Mouse (Mus musculus) regulatory T cell (primary cell): ENCODE measurements around the gene Rsph1.

Experiments used
- in situ Hi-C: fragments of 300-600 bp; cut with MboI, MseI; formaldehyde crosslinking; loops from one replicate; pipeline ENCODE4 v1.15.1; 2025; ENCODE audit warnings: high pct_unique_total_duplicates

The Rsph1 gene

DNA sequence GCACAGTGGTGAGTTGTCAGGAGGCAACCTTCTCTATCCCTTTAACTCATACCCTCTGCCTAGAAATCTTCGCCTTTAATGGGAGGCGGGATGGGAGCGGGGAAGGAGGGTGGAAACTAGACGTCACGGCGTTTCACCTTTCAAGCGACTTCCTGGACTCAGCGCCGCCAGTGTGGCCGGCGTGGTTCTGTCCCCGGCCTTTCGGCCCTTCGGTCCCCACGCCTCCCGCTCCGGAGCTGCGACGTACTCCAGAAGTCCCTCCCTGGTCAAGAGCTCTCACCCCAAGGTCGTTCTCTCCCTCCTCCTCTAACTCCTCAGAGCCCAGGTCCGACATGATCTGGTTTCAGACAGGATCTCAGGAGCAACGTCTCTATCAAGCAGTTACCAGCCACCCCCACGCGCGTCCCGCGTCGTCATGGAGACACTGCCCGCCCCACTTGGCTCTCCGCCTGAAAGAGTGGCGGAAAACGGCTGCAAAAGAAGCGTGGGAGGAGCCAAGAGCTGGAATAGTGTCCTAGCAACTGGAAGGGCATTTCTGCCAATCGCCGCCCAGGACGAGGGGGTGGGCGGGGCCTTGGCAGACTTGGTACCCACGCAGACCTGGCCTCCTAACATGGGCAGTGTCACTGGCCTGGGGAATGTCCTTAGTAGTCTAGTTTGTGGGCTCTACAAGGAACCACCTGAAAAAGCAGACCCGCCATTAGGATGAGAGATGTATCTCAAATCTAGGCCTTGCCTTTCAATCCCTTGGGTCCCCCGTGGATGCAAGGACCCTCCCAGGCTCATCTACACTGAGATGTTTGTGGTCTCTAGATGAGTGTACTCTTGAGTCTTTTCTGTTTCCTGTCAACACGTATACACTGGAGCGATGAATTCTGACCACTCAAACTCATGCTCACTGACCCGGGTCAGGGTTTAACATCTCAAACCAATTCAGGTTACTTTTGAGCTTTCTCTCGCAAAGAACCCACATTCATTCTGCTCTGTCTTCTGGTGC is at the start of gene Rsph1:
Gene Rsph1, minus strand, starts transcription at position 462 of the 997 bp plus-strand sequence.
- in situ Hi-C loops = no loop called here

DNA sequence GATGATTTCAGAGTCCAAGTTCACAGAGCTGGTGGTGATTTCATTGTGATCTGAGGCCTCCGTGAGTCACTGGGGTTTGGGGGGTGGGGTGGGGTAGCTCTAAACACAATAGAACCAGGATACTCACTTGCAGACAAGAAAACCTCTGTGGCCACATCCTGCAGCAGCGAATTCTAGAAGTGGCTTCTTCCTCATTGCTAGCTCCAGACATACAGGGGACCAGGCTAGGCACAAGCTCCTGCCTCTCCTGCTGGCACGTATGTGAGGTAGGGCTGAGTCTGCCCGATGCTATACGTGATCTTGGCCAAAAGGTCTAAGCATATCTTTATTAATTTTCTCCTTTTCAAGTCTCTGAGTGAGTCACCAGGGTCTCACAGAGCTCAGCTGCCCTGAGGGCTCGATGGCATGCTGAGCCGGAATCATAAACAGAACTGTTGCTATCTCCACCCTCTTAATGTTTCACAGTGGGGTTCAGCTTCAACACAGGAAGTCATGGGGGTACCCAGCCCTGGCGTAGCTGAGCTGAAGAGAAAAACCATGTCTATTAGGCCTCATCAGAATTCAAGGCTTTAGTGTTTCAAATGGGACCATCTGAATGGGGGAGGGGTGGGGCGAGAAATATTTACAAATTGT is 49.2 kb upstream of the Rsph1 start:
- in situ Hi-C loops = no loop called here

GRCm38 (mm10) chr17:31325451-31326219 is 48.5 kb upstream of the Rsph1 start:
- in situ Hi-C loops = no loop called here

- in situ Hi-C loops = no loop called here
Observed at GRCm38 (mm10) chr17:31324227-31324626, 47.0 kb upstream of the Rsph1 start.

GRCm38 (mm10) chr17:31323379-31323778 is 46.2 kb upstream of the Rsph1 start:
- in situ Hi-C loops = no loop called here

DNA sequence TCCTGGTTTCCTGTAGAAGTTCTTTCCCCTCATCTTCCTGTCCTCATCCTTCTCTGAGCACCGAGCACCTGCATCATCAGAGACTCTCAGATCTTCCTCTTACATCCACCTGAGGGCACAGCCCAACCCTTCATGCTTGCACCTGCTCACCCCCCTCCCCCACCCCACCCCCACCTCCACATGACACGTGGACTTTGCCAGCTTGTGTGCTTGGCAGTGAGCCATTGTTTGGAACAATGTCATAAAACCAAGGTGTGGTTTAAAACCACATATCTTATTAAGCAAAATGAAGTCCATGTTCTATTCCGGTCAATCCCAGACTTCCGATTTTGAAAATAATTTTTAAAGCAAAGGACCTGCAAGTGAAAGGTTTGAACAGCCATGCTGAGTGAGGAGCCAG is 45.3 kb upstream of the Rsph1 start:
- in situ Hi-C loops = no loop called here

DNA sequence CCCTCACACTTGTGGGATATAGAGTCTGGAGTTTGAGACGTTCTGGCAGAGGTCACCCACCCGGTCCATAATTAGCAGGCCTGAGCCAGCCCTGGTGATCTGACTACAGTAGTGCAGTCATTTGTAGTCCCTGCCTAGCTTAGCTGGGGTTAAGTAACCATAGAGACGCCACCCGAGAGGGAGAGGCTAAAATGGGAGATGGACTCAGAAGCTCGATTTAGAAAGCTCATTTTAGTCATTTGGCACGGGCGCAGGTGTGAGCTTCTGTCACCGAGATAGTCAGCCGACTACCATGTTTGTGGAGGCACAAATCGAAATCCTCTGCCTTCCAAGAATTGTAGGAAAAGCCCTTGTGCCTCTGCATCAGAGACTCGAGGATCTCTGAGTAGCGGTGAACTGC is 44.2 kb upstream of the Rsph1 start:
- in situ Hi-C loops = no loop called here

GRCm38 (mm10) chr17:31318906-31319767 is 42.0 kb upstream of the Rsph1 start:
- in situ Hi-C loops = no loop called here

GRCm38 (mm10) chr17:31317521-31318272 is 40.5 kb upstream of the Rsph1 start:
- in situ Hi-C loops = no loop called here

DNA sequence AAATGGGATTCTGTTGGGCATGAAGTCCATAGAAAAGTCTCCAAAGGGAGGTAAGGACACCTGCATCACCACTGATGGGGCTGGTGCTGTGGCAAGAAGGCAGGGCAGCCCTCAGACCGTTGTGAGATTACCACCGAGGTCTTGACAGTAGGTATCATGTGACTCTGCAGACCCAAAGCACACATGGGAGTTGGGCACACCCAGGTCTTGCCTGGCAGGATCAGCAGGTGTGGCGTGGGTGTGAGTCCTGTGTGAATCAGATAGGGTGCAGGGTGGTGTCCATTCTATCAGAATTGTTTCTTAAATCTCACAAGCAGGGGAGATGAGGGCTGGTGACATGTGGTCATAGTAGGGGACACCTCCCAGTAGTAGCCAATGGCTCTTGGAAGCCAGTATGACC is 39.8 kb upstream of the Rsph1 start:
- in situ Hi-C loops = no loop called here

DNA sequence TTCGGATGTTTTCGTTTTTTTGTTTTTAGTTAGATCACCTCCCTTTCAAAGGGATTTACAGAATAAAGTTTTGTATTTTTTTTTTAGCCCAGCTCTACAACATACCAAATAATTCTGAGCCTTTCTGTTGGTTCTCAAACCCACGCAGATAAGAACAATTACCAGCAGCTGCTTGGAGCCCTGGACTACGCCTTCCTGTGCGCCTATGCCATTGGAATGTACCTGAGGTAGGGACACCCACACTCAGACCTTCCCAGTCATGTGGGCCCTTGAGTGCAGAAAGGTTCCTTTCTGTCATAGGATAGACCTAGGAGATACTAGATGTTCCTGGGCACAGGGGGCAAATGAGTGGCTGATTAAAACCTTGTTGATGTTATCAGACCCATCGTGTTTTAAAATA is 38.8 kb upstream of the Rsph1 start:
- in situ Hi-C loops = no loop called here

- in situ Hi-C loops = no loop called here
Observed at GRCm38 (mm10) chr17:31315046-31315792, 38.0 kb upstream of the Rsph1 start.

GRCm38 (mm10) chr17:31312648-31313047 is 35.5 kb upstream of the Rsph1 start:
- in situ Hi-C loops = no loop called here

- in situ Hi-C loops = no loop called here
Observed at GRCm38 (mm10) chr17:31311047-31311446, 33.9 kb upstream of the Rsph1 start.

DNA sequence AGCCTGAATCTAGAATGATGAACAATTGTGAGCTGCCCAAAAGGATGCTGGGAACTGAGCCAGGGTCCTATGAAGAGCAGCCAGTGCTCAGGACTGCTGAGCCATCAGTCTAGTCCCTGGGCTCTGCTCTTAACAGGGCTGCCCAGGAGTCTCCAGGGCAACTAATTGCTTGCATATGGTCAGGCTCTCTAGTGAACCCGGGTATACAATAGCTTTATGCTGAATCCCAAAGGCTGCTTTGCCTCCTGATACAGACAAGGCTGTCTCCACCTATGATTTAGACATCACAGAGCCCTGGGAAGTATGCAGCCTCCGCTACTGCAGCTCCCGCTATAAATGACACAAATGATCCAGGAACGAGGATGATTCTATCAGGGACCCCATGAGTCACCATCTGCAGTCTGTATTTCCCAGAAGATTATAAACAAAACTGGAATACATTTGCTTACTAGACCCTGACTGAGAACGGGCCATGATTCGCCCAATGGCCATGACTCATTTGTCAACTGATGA is 32.2 kb upstream of the Rsph1 start:
- in situ Hi-C loops = loop anchor here (5.0 kb wide), 1 partner anchor 62 kb away; no protein-coding TSS in a partner anchor

DNA sequence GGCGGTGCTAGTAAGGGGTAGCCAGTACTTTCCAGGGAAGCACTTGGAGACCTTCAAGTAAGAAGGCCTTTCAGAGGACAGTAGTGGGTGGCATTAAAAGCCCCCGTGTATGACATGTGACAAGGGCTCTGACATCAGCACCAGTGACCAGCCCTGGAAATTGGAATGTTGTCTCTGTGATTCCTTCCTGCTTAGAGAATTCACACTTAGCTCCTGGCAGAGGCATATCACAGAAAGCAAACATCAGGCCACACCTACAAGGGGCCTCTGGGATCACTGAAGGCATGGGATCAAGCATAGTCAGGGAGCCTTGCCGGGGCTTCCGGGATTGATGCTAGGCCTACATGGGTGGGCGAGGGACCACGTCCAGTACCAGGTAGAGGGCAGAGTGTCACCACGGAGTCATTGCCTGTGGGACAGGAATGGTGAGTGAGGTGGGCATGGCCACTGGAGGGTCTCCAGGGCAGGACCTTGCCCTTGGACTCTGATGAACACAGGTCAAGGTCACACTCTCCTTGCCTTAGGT is 31.2 kb upstream of the Rsph1 start:
- in situ Hi-C loops = loop anchor here (5.0 kb wide), 1 partner anchor 61 kb away; no protein-coding TSS in a partner anchor

GRCm38 (mm10) chr17:31307756-31308155 is 30.6 kb upstream of the Rsph1 start:
- in situ Hi-C loops = loop anchor here (5.0 kb wide), 1 partner anchor 60 kb away; no protein-coding TSS in a partner anchor

DNA sequence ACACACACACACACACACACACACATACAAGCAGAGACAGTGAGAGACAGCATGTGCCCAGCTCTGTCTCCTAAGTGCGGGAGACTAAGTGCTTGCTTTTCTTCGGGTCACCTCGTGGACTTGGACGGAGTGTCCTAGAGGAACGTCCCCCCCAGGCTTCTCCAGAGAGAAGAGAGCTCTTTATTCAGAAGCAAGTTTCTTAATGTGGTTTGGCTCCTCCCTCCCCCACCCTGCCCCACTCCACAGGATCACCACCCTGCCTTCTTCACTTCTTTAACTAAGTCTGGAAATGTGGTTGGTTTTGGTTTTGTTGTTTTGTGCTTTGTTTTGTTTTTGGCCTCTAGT is 28.6 kb upstream of the Rsph1 start:
- in situ Hi-C loops = loop anchor here (5.0 kb wide), 1 partner anchor 58 kb away; no protein-coding TSS in a partner anchor
